Mouse (Mus musculus): ENCODE results near the gene Olfr432. TPM values are rescaled to one million over a fixed set of nuclear protein-coding genes. Genes with fewer than 3 reads are reported as not detected.
"Not testable (repeated sequence)": the region's sequence is repeated elsewhere in the genome, so short reads cannot be mapped to it uniquely, and the experiment has no call there.

The Olfr432 gene
- not detected for total RNA-seq (2021)

DNA sequence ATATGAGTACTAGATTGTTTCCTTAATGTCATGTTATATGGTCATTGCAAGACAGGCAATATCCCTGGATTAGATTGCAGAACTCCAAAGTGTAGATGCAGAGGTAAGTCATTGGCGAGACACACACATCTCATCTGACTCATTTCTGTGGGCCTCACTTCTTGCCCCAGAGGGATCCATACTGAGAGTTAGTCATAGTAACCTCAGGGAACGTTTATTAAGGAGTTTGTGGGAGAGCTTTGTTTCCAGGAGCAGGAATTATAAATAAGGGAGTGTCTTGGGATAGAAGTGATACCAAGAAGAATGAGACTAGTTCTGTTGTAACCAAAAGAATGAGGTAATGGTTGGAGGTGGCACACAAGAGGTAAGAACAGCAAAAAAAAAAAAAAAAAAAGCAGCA, at the start of gene Olfr432:
Gene Olfr432 (plus strand): TSS at position 313 of the 400 bp plus-strand sequence.
- DNase-seq = no peak

DNA sequence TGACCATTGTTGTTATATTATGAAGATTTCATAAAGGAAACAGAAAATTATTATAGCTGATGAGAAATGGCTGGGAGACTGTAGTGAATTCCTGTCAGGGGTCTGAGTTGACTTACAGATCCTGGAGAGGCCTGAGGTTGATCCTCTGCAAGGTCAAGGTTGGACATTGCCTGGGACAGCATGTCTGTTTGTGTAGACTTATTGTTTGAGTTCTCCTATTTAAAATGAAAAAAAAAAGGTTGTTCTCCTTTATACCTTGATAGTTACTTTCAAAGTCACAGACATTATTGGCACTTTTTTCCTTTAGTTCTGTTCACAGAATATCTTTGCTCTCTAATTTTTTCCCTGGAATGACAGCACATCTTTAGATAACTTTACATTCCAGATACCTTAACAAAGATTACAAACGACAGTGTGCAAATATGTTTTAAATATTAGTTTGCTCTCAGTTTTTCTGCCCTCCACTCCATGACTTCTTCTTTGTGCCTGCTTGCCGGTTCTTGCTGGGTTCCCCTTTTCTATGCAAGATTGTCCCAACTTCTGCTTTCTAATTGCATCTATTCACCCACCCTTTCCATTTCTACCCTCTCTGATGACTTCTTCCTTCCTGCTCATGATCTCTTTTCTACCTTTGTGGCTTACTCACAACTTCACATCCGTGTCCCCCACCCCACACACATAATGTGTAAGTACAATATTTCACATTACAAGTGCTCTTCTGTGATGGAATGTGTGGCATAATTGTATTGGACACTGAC, 44.5 kb upstream of the Olfr432 start:
- not testable (repeated sequence) for DNase-seq

DNA sequence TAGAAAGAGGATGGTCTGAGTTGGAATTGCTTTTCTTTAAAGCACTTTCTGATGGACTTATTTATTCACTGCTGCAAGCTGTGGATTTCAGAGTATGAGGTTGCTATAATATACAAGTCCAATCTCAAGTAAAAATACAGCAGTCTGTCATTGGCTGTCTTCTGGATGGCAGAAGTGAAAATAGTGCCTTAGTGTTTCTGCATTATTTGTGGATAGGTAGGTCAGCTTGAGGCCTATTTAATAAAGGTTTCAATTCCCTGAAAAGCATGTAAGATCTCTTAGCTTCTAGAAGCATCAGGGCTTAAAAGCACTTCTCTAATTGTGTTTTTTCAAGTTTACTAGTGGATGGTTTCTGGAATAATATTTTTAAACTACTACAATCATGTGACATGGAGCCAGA, 42.0 kb upstream of the Olfr432 start:
- not testable (repeated sequence) for DNase-seq

DNA sequence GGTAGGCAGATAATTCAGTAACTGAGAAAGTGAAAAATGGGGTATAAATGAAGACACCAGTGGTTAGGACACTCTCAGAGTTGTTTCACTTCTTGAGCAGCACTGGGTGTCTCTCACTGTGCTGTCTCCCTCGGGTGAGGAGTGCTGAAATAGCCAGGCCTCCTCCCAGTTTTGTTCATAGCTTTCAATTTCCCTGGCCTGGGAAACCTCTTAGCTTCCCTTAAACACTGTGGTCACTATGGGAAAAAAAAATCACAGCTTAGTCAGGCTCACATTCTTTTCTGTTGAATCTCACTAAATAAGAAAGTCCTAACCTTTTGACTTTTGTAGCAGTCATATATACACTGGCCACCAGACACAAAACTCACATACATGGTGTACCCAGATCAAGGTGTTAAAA, 17.3 kb upstream of the Olfr432 start, which contains the start of gene Ifi205:
Gene Ifi205 (minus strand): TSS at position 113 of the 400 bp plus-strand sequence.
- no peak for DNase-seq

DNA sequence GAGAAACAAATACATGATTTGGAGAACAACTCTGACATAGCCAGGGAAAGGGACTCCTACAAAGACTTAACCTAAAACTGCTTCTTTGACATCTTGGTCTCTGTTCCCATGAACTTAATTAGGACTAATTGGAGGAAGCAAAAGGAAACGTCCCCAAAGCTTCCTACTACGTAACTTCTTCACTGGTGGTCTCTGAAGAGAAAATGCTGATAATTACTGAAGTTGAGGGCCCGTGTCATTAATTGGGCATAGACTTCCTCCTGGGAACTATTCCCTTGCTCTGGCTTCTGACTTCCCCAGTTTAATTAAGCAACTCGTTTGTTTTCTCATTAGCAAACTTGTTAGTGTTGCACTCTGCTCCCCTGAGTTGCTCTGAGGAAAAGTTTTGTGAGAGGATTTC, 13.2 kb upstream of the Olfr432 start:
- no peak for DNase-seq

DNA sequence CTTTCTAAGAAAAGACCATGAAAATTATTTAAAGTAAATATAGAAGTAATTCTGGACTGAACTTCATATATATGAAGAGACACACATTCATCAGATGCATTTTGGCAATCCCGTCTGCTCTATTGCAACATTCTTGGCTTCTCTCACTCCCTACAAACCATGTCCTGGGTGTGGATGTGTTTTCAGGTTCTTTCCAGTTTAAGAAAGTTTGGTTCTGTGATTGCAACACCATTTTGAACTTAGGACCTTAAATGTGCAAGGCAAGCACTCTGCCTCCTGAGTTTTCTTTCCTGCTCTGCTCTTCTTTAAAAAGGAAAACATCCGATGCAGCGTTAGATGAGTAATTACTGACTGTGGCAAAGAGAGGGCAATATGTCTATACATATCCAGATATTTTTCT, 10.5 kb upstream of the Olfr432 start:
- DNase-seq = no peak

DNA sequence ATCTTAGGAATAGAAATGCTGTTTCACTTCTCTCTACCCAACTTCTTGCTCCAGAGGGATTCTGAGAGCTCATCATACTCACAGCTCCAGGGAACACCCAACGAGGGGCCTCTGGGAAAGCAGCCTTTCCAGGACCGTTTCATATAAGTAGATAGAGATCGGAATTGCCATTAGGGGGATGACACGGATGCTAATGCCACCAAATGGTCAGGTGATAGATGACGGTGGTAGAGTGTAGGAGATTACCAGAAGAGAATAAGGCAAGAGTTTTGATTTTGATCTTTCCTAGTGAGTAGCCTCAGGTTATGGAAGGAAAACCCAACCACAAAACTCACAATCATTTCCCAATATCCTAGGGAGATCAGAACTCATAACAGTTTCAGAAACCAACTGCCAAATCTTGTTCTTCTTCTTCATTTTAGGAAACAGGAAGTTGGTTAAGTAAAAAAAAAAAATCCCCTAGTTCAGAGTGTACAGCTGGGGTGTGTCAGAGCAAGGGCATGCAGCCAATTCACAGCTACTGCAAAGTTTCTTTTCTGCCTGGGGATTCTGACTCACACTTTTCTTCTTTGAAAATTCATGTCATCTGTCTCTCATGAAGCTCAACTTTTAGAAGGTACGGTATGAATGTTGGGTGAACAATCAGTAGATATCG, 8.4 kb upstream of the Olfr432 start, which contains the start of gene Olfr433:
Gene Olfr433 (plus strand): TSS at position 183 of the 655 bp plus-strand sequence.
- DNase-seq = peak; percentile 76

DNA sequence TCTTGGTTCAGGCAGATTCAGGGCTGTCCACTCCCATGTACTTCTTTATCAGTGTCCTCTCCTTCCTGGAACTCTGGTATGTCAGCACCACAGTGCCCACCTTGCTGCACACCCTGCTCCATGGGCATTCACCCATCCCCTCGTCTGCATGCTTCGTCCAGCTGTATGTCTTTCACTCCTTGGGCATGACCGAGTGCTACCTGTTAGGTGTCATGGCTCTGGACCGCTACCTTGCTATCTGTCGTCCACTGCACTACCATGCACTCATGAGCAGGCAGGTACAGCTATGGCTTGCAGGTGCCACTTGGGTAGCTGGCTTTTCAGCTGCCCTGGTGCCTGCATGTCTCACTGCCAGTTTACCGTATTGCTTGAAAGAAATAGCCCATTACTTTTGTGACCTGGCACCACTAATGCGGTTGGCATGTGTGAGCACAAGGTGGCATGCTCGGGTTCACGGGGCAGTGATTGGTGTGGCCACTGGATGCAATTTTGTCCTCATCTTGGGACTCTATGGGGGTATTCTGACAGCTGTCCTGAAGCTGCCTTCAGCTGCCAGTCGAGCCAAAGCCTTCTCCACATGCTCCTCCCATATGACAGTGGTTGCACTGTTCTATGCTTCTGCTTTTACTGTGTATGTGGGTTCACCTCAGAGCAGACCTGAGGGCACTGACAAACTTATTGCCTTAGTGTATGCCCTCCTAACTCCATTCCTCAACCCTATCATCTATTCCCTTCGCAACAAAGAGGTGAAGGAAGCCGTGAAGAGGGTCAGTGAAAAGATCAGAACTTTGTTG, 6.7 kb upstream of the Olfr432 start:
- DNase-seq = not testable (repeated sequence)

DNA sequence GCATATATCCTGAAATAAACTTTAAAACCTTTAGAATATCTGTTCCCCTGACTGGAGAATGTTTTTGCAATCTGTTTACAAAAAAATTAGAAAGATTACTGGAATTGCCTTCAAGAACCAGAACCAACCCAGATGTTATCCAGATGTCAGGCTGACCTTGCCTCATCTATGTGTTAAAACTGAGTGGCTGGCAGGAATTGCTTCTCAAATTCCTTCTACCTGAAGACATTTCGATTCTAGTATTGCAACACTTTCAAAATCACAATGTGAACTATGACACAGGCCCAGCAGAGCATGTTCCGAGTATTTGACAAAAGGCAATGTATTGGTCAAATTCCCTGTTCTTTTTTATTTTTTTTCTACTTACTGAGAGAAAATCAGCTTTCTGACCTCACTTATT, 4.6 kb upstream of the Olfr432 start:
- DNase-seq = no peak

DNA sequence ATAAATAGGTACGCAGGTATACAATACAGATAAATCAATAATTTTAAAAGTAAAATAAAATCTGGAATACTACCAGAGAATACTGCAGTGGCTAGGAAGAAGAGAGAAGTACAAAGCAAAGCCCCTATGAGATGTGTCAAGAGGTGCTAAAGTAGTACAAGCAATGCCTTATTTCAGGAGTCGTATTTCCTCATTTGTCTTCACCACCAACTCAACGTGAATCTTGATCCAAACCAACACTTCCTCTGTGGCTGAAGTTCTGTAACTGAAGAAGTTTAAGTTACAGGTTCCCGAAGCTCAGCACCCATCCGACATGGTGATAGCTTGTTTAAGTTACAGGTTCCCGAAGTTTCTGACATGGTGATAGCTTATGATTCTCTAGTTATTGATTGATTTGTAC, 778 bp upstream of the Olfr432 start:
- DNase-seq = not testable (repeated sequence)

DNA sequence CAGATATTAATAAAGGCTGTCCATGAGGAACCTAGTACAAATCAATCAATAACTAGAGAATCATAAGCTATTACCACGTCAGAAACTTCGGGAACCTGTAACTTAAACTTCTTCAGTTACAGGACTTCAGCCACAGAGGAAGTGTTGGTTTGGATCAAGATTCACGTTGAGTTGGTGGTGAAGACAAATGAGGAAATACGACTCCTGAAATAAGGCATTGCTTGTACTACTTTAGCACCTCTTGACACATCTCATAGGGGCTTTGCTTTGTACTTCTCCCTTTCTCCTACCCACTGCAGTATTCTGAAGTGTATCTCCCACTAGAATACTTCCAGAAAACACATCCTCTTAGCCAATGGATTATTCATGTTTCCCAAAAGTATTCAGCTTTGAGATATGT, 352 bp downstream of the Olfr432 start:
- not testable (repeated sequence) for DNase-seq

DNA sequence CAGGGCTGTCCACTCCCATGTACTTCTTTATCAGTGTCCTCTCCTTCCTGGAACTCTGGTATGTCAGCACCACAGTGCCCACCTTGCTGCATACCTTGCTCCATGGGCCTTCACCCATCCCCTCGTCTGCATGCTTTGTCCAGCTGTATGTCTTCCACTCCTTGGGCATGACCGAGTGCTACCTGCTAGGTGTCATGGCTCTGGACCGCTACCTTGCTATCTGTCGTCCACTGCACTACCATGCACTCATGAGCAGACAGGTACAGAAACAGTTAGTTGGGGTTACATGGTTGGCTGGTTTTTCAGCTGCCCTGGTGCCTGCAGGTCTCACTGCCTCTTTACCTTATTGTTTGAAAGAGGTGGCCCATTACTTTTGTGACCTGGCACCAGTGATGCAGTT, 1.5 kb downstream of the Olfr432 start:
- no peak for DNase-seq

DNA sequence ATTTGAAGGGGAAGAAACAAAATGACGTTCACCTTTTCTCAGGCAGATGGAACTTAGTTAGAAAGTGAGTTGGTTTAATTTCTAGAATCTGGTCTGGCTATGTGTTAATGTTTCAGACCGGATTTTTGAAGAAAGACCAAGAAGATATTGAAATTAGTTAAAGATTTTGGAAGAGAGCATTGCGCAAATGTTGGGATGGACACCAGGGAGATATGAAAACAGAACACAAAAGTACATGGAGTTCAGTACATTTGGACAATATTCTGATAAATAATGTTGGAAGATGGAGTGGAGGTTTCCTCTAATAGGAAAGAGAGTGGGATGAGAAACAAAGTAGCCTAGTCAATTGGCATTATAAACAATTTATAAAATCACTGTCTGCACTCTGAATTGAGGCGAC, 2.5 kb downstream of the Olfr432 start:
- DNase-seq = no peak

DNA sequence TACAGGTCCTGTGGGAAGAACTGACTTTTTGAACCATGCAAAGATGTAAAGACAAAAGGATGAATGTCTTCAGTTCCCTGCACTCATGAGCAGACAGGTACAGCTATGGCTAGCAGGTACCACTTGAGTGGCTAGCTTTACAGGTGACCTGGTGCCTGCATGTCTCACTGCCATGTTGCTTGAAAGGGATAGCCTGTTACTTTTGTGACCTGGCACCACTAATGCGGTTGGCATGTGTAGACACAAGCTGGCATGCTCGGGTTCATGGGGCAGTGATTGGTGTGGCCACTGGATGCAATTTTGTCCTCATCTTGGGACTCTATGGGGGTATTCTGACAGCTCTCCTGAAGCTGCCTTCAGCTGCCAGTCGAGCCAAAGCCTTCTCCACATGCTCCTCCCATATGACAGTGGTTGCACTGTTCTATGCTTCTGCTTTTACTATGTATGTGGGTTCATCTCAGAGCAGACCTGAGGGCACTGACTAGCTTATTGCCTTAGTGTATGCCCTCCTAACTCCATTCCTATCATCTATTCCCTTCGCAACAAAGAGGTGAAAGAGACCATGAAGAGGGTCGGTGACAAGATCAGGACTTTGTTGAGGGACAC, 3.0 kb downstream of the Olfr432 start:
- no peak for DNase-seq

DNA sequence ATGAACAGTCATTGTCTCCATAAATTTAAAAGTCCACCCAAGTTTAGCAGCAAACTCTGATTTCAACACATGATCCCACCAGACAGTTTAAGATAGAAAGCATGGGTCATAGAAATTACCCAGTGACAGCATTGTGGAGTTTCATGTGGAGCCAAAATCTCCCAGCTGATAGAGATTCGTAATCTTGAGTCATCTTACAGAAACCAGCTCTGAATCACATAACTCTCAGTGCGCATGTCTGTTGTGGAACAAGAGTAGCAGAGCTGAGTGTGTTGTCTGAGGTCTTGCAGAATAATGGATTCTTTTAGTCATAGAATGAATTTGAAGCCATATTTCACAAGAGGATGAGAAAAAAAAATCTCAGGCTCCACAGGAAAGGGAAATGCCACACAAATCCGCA, 4.0 kb downstream of the Olfr432 start:
- DNase-seq = no peak

DNA sequence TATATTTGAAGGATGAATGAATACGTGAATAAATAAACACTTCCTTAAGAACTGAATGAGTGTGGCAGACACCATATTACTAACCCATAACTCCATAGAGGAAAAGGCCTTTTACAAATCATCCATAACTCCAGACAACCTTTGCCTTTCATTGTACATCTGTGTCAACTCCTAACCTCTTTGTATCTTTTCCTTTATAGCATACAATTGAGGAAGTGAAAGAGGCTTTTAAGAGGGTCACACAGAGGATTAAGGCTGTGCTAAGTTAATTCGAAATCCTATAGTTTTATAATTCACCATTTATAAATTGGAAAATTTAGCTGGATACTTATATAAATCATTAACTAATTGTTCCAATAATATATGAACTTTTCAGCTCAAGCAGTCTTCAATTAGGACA, 6.2 kb downstream of the Olfr432 start:
- DNase-seq = no peak

DNA sequence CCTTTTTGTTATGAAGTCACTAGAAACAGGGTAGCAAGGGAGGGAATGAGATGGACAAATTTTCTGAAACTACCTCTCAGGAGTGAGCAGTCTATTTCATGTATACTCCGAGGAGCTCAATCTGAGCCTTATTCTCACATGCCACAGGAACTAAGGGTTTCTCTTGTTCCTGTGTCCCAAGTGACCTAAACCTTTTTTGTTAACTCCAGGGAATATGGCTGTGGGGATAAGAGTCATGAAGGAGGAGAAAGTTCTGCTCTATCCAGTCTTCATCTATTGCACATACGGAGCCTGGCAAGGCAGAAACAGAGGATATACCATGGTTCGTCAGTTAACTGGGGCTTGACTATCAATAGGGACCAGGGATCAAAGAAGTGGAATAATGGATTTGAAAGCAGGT, 17.3 kb downstream of the Olfr432 start, which contains the start of gene Olfr430:
Gene Olfr430 (plus strand): TSS at position 301 of the 400 bp plus-strand sequence.
- DNase-seq = no peak

DNA sequence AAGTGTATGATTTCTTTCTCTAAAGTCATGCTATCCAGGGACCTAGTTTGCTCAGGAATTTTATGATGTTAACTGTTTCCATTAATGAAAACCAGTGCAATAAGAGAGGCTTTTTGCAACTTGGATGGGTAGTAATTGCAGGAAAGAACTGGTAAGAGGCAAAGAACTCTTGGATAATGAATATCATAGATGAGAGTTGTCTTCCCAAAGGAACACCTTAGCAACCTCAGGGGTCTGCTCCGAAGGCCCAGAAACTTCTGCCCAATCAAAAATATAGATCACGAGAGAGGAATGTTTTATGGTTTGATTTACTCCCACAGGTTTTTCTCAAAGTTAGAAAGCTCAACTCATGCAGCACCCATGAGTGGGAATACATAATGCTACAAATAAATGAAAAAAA, 35.0 kb downstream of the Olfr432 start, which contains the start of gene Olfr429:
Gene Olfr429 (plus strand): TSS at position 301 of the 400 bp plus-strand sequence.
- no peak for DNase-seq

DNA sequence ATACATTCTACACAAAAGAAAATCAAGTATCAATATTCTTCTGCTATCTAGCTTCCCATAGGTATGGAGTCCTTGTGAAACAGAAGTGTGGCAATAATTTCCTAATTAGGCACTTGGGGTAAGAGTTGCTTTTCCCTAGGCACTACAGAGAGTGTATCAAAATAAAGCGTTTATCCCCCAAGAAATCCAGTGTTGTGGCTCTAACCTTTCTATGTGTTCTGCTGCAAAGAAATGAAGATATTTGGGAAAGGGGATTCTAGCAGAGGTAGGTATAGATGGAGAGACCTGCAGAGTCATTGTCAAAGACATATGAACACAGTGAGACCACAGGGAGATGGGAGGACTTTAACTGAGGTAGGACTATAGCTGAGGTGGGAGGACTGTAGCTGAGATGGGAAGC, 47.6 kb downstream of the Olfr432 start, which contains the start of gene Olfr427:
Gene Olfr427 (plus strand): TSS at position 301 of the 400 bp plus-strand sequence.
- DNase-seq = no peak

DNA sequence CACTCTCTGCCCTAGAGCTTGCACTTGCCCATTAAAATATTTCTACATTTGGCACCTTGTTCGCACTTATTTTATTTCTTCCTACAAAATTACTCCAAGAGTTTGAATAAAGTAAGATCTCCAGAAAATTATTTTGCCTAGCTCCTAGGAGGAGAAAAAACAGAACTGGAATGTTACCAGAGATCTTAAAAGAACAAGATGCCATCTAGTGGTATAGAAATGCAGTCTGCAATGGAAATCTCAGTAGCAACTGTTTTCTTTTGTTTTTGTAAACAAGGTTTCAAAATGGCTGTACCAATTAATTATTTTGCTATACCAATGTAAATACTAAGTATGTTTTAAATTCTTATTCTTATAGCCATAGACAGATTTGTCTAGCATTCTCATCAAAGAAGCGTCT, 54.7 kb downstream of the Olfr432 start:
- DNase-seq = no peak
